Mouse (Mus musculus) fibroblast of lung, adult 2 months (primary cell): ENCODE measurements around the gene Duoxa2.

ENCODE experiments used
- DNase-seq: peaks from one replicate; pipeline ENCODE4 v3.0.0-alpha.2; 2011; ENCODE audit warnings: low read depth

The Duoxa2 gene

GRCm38 (mm10) chr2:122298596-122299490 lies at the start of gene Duoxa2:
Gene Duoxa2 (plus strand): TSS chr2:122298900.
- DNase-seq = no peak

GRCm38 (mm10) chr2:122255997-122256396 lies 42.7 kb upstream of the Duoxa2 start:
- no peak for DNase-seq

- DNase-seq = no peak
Measured at GRCm38 (mm10) chr2:122260729-122261128, 38.0 kb upstream of the Duoxa2 start.

GRCm38 (mm10) chr2:122264690-122265089 lies 34.0 kb upstream of the Duoxa2 start:
- no peak for DNase-seq

DNA sequence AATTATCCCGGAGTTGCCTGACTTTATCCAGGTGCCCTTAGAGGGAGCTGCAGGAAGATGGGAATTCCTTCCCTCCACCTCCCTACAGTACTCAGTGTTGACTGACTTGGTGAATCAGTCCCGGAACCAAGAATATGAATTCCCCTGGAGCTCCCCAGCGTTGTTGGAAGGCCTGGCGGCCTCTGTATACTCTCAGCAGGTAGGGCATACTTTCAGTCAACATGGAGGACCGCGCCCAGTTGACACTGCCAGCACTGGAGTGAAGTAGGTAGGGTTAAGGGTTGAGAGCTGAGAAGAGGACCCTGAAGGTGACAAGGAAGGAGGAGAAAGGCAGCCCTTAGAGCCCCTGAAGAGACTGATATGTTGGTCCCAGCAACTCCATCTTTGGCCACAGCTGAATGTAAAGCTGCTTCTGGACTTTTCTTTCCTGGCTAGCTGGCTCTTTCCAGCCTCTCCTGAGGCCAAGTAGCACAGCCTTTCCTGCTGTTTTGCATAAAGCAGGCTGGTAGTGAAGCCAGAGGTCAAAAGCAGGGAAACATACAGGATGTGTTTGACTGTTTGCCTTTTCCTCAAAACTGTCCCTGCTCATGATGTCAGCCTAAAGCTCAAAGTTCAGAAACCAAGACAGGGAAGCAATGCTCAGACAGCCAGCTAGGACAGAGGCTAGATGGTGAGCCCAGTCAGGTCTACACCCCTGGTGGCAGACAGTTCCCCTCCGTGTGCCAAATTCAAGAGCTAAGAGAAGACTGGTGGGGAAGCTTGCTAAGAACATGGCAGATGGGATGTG lies 32.1 kb upstream of the Duoxa2 start:
- DNase-seq = no peak

DNA sequence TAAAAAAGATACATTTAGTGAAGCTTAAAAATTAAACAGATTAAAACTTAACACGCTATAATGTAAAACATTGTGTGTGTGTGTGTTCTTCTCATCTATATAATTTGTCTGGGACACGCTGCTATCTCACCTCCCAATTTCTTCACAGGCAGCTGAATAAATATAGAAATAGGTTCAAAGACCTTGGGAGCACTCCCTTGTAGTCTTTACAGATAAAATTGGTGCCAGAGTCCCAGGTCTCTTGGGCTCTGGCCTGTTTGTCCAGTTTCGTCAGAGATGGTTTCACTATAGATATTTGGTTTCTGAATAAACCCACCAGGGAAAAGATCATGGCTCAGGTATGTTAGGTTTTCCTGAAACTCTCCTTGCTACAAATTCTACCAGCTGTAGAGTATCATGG lies 19.9 kb upstream of the Duoxa2 start:
- DNase-seq = no peak

DNA sequence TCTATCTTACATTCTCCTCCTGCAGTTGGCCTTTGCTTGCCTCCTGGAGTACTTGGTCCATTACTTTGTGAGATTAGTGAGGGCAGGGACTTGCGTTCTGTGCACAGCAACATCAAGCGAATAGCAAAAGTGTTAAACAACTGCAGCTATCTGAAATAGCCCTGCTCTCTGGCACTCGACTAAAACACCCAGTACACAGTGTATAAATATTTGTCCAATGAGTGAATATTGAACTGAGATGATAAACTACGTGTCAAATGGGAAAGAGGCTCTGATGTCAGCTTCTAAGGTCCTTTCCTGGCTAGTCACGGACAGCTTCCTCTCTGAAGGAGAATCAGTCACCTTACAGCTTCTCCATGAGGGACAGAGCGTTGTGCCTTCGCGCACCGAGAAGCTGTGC lies 14.6 kb upstream of the Duoxa2 start:
- no peak for DNase-seq

DNA sequence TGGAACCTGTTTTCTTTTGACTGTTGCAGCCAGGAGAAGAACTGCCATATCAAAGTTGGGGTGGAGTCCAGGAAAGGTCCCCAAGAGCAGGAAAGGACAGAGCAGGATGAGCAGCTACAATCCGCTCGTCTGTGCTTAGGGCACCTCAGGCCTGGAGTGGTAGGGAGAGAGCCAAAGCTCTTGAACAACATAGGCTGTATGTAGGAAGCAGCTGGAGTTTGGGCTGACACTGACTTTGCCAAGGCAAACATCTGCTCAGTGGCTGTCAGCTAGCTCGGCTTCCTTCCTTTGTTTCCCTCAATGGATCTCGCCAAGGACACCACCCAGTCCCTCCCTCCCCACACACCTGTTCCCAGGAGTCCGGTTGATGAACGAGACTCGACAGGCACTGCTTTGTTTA lies 12.6 kb upstream of the Duoxa2 start:
- DNase-seq = no peak

DNA sequence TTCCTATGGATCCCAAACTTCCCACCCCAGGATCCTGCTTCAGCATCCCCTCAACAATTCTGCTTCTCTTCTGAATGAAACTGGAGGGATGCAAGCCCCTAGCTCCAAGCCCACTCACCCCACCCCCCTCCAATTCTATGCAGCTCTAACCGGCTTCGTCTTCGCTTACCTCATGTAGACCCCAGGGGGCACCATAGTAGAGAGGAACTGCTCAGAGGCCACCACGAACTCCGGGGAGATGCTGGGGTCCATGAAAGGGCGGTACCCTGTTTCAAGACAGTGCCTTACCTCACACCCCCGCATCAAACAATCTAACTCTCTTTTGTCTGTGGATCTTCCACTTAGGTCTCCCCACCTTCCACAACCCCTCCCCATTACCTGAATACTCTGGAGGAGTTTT lies 3.8 kb upstream of the Duoxa2 start:
- DNase-seq = no peak

GRCm38 (mm10) chr2:122297271-122298095 lies 1.2 kb upstream of the Duoxa2 start:
- DNase-seq = no peak

- DNase-seq = no peak
Measured at GRCm38 (mm10) chr2:122298096-122298499, 602 bp upstream of the Duoxa2 start, which contains the start of gene Duox2. Gene Duox2 (minus strand): TSS chr2:122298449.

DNA sequence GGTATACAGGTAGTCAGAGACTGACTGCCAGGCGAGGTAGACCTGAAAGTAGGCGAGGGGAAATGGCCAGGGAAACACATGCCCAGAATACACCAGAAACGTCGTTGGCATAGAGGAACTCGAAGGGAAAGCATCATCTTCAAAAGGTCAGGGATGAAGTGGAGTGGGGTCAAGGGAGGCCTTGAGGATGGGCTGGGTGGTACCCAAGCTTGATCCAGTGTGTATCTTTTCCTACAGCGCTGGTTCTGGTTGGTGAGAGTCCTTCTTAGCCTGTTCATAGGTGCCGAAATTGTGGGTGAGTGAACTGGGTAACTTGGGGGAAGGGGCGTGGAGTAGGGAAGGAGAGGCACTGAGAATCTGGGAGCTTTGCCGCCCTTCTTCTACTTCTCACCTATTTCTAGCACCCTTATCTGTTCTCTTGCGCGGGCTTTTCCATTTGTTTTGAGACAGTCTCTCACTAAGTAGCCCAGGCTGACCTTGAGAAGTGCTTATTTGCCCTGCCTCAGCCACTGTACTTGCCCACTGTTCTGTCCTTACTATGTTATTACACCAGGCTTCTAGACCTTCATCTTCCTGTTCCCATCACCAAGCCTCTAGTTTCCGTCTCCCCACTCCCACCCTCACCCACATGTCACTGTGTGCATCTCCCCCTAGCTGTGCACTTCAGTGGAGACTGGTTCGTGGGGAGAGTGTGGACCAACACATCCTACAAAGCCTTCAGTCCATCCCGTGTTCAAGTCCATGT lies 1.4 kb downstream of the Duoxa2 start:
- no peak for DNase-seq

DNA sequence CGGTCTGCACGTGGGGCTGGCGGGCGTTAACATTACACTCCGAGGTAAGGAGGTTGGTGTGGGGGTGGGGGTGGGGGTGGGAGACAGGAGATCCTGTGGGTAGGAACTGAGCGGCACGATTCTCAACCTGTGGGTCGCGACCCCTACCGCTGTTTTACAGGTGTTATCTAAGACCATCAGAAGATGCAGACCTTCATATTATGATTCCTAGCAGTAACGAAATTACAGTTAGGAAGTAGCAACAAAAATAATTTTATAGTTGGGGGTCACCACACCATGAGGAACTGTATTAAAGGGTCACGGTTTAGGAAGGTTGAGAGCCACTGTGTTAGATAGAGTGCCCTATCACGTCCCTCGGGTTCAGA lies 1.9 kb downstream of the Duoxa2 start:
- DNase-seq = no peak

- no peak for DNase-seq
Measured at GRCm38 (mm10) chr2:122301081-122301920, 2.6 kb downstream of the Duoxa2 start.

DNA sequence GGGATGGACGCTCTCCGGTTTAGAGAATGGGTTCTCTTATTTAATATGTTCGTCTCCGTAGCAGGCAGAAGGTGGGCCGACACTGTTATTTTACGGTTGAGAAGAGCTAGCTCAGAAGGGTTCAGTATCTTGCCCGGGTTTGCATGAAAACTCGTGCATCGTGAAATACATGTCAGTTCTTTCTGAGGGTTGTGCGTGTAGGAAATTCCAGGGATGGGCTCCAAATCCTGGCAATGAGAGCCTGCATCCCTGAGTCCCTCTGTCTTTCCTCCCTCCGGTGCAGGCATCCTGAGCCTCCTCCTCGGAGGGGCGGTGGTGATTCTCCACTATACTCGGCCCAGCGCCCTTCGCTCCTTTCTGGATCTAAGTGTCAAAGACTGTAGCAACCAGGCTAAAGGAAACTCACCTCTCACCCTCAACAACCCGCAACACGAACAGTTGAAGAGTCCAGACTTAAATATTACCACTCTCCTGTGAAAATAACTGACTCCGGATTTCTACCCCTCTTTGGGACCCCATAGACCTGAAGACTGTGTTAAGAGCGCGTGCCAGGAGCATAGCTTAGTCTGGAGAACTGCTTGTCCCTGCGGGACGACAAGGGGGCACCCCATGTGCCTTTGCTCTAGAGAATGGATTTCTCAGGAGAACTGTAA lies 3.3 kb downstream of the Duoxa2 start:
- no peak for DNase-seq

- no peak for DNase-seq
Measured at GRCm38 (mm10) chr2:122302574-122303241, 4.0 kb downstream of the Duoxa2 start.

DNA sequence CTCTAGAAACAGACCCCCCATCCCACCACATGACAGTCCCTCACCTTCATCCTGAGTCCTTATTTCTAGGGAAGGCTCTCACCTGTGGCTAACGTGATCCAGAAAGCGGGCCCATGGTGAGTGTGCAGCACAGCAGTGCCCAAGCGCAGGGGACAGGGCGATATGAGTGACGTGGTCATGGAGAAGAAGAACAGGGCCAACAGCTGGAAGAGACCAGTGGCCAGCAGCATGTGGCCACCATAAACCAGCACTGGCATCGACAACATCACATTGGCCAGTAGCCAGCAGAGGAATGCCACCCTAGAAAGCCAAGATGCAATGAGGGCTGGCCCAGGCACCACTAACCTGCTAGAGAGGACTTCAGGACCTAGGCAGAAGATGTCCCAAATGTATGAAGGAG lies 5.8 kb downstream of the Duoxa2 start:
- DNase-seq = no peak

GRCm38 (mm10) chr2:122305097-122305892 lies 6.6 kb downstream of the Duoxa2 start:
- DNase-seq = no peak

GRCm38 (mm10) chr2:122306184-122306583 lies 7.5 kb downstream of the Duoxa2 start:
- DNase-seq = peak; percentile 85
